Mouse (Mus musculus): Measurements from ENCODE around the gene Pnp.
"Not testable (repeated sequence)": the region's sequence is repeated elsewhere in the genome, so short reads cannot be mapped to it uniquely, and the experiment has no call there.

DNA sequence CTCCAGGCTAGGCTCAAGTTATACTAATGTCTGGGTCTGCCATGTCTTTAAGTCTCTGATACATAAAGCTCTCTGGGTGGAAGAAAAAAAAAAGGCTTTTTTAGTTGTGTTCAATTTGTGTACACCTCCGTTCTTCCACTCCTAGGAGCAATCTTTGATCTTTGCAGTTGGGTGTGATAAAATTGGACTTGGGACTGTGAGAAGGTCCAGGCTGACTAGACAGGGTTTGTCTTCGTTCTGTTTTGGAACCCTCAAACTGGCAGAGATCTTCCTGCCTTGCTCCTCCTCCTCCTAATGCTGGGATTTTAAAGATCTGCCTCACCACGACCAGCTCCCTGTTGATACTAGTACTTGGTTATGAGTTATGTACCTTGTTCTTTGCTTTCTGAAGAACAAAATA, 26.3 kb downstream of the Pnp start:
- TF ChIP-seq CTCF, EP300 (IDR thresholded peaks at IDR 0.05; ENCODE audit: low read depth): not testable (repeated sequence)

All from heart, postnatal 0 days (tissue).